Mouse (Mus musculus): Measurements from ENCODE around the gene Synpo2l. TPM values are rescaled to one million over a fixed set of nuclear protein-coding genes. Genes with fewer than 3 reads are reported as not detected.

Gene Synpo2l
- polyA plus RNA-seq, 1 experiment from 2014 or later = 0.07 TPM

DNA sequence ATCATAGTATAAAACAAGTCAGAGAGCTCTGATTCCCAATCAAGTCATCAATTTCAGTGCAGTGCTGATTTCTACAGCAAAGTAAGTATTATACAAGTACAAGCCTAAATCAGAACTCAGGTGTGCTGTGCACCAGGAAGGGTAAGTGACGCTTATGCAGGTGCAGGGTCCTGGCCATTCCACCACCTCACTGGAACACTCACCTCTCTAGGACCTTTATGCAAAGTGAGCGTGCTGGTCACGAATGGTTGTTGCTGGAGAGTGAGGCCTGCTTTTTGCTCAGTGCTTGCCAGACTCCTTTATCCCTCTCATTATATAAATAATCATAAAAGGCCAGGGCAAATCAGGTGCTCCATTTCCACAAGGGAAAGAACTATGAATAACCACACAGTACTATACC, 32.2 kb upstream of the Synpo2l start:
- 89% methylated on average over 3 of the region's 3 CpGs for WGBS
- Histone ChIP-seq H3K9me3 (ENCODE audit: control insufficient read depth, low read length) (no peaks in the 10 kb centered on the region), H3K4me2 (replicated peaks) (no peak overlapping the region), H3K36me3 (replicated peaks; ENCODE audit: control insufficient read depth, insufficient read depth) (peaks cover 21% of the 10 kb centered on the region), H3K4me3 (replicated peaks; ENCODE audit: low read length) (no peak overlapping the region), H3K9ac (no peak overlapping the region), H3K27me3 (ENCODE audit: control insufficient read depth, insufficient read depth, low read length) (no peaks in the 10 kb centered on the region), H3K4me1 (replicated peaks; ENCODE audit: control insufficient read depth, insufficient read depth, low read length) (peaks cover 59% of the 10 kb centered on the region), H3K27ac (no peak overlapping the region)
- DNase-seq (ENCODE audit: low spot score) = no peak
- ATAC-seq (ENCODE audit: low FRiP score) = no peak

DNA sequence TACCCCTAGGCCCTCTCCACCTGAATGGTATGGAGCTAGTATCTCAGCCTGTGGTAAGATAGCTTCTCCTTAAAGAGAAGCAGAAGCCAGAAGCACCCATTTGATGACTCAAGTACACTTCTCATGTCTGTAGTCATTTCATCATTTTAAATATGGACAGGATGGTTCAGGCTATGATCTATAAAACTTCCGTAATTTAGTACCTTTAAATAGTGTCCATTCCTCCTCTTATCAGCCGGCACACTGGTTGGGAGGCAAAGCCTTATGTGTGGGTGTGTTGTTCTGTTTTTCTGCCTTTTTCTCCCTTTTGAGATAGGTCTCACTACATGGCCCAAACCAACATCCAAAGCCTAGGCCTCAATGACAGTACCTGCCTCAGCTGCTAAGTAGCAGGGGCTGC, 30.4 kb upstream of the Synpo2l start:
- H3K9ac ChIP-seq = peak overlapping the region; percentile 94; the same call in 1 of the 2 replicates
- 90% methylated on average over 2 of the region's 2 CpGs for WGBS
- H3K4me1 ChIP-seq (replicated peaks; ENCODE audit: control insufficient read depth, insufficient read depth, low read length) = peaks cover 62% of the 10 kb centered on the region

DNA sequence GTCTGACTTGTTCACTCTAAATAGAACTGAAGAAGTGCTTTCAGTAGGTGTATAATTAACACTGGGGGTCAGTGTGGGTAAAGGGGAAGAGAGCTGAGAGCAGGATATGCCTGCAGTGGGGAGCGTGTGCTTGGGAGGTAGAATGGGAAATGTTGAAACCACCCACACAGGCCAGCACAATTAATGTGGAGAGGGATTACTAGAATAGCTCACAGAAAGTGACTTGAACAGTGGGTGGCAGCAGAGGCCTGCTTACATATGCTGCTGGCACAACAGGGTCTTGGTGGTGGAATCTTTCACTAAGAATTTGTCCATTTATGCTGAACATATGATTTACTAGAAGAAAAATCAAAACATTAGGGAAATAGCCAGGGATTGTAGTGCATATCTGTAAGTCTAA, 28.8 kb upstream of the Synpo2l start:
- Histone ChIP-seq H3K4me2 (replicated peaks) (peak overlapping the region; percentile 79), H3K4me1 (replicated peaks; ENCODE audit: control insufficient read depth, insufficient read depth, low read length) (peaks cover 59% of the 10 kb centered on the region), H3K27me3 (ENCODE audit: control insufficient read depth, insufficient read depth, low read length) (no peaks in the 10 kb centered on the region), H3K9me3 (ENCODE audit: control insufficient read depth, low read length) (no peaks in the 10 kb centered on the region), H3K9ac (peak overlapping the region; percentile 94), H3K4me3 (replicated peaks; ENCODE audit: low read length) (peak overlapping the region; percentile 86), H3K27ac (peak overlapping the region; percentile 16; the same call in 1 of the 2 replicates), H3K36me3 (replicated peaks; ENCODE audit: control insufficient read depth, insufficient read depth) (peaks cover 29% of the 10 kb centered on the region)
- WGBS = 7% methylated on average over 1 of the region's 1 CpGs
- ATAC-seq (ENCODE audit: low FRiP score) (no peak), DNase-seq (ENCODE audit: low spot score) (peak; percentile 71)

More for the DNA sequence above, 30.4 kb upstream of the Synpo2l start:
- ATAC-seq (ENCODE audit: low FRiP score) = no peak
- Histone ChIP-seq H3K36me3 (replicated peaks; ENCODE audit: control insufficient read depth, insufficient read depth) (peaks cover 13% of the 10 kb centered on the region), H3K27ac (no peak overlapping the region), H3K27me3 (ENCODE audit: control insufficient read depth, insufficient read depth, low read length) (no peaks in the 10 kb centered on the region), H3K9me3 (ENCODE audit: control insufficient read depth, low read length) (no peaks in the 10 kb centered on the region), H3K4me3 (replicated peaks; ENCODE audit: low read length) (no peak overlapping the region), H3K4me2 (replicated peaks) (peak overlapping the region; percentile 79)
- no peak for DNase-seq (ENCODE audit: low spot score)

- Histone ChIP-seq H3K27ac (peak overlapping the region; percentile 99), H3K9me3 (ENCODE audit: control insufficient read depth, low read length) (no peaks in the 10 kb centered on the region), H3K27me3 (ENCODE audit: control insufficient read depth, insufficient read depth, low read length) (no peaks in the 10 kb centered on the region), H3K4me1 (replicated peaks; ENCODE audit: control insufficient read depth, insufficient read depth, low read length) (peaks cover 48% of the 10 kb centered on the region), H3K4me3 (replicated peaks; ENCODE audit: low read length) (peak overlapping the region; percentile 86), H3K36me3 (replicated peaks; ENCODE audit: control insufficient read depth, insufficient read depth) (peaks cover 39% of the 10 kb centered on the region), H3K9ac (peak overlapping the region; percentile 94), H3K4me2 (replicated peaks) (peak overlapping the region; percentile 79)
- 12% methylated on average over 27 of the region's 27 CpGs for WGBS
- peak; percentile 34 for DNase-seq (ENCODE audit: low spot score)
- no peak; the same call in 1 of the 2 replicates for ATAC-seq (ENCODE audit: low FRiP score)
These were observed 27.8 kb upstream of the Synpo2l start for GRCm38 (mm10) chr14:20695761-20696520.

DNA sequence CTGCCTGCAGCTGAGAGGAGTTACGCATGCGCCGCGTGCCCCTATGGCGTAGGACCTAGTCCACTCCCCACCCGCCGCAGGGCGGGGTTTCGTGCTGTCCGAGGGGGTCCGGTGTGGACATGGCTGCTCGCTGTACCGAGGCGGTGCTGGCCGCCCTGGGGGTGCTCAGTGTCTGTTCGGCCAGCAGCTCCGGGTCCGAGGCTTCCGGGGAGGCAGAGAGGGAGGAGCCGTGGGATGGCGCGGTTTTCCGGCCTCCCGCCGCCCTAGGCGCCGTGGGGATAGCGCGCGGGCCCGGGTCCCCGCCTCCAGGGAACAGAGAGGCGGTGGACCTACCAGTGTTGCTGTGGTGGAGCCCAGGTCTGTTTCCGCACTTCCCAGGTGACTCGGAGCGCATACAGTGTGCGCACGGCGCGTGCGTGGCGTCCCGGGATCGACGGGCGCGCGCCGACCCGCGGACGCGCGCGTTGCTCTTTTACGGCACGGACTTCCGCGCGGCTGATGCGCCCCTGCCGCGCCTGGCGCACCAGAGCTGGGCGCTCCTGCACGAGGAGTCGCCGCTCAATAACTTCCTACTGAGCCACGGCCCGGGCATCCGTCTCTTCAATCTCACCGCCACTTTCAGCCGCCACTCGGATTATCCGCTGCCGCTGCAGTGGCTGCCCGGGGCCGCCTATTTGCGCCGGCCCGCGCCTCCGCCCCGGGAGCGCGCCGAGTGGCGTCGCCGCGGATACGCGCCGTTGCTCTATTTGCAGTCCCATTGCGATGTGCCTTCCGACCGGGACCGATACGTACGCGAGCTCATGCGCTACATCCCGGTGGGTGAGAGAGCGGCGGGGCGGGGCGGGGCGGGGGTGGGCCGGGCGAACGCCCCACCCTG, 27.0 kb upstream of the Synpo2l start, which contains the start of gene Fut11:
Fut11 (plus strand) TSS at position 85 of the 877 bp plus-strand sequence.
- WGBS = under 1% methylated on average over 108 of the region's 111 CpGs
- no peaks in the 10 kb centered on the region for H3K27me3 ChIP-seq (ENCODE audit: control insufficient read depth, insufficient read depth, low read length)
- DNase-seq (ENCODE audit: low spot score) = peak; percentile 87
- peak within 1 kb of the TSS; percentile 86 for H3K4me3 ChIP-seq (replicated peaks; ENCODE audit: low read length)
- H3K36me3 ChIP-seq (replicated peaks; ENCODE audit: control insufficient read depth, insufficient read depth) = peaks cover 42% of the 10 kb centered on the region
- peaks cover 43% of the 10 kb centered on the region for H3K4me1 ChIP-seq (replicated peaks; ENCODE audit: control insufficient read depth, insufficient read depth, low read length)
- peak within 1 kb of the TSS; percentile 99 for H3K27ac ChIP-seq
- peak within 1 kb of the TSS; percentile 79 for H3K4me2 ChIP-seq (replicated peaks)
- H3K9me3 ChIP-seq (ENCODE audit: control insufficient read depth, low read length) = no peaks in the 10 kb centered on the region
- peak within 1 kb of the TSS; percentile 94 for H3K9ac ChIP-seq
- ATAC-seq (ENCODE audit: low FRiP score) = peak; percentile 92

- H3K4me1 ChIP-seq (replicated peaks; ENCODE audit: control insufficient read depth, insufficient read depth, low read length) = peaks cover 35% of the 10 kb centered on the region
- peak overlapping the region; percentile 86 for H3K4me3 ChIP-seq (replicated peaks; ENCODE audit: low read length)
- peak overlapping the region; percentile 94 for H3K9ac ChIP-seq
- DNase-seq (ENCODE audit: low spot score) (no peak), ATAC-seq (ENCODE audit: low FRiP score) (peak; percentile 22)
- 51% methylated on average over 13 of the region's 13 CpGs for WGBS
- no peaks in the 10 kb centered on the region for H3K27me3 ChIP-seq (ENCODE audit: control insufficient read depth, insufficient read depth, low read length)
- H3K27ac ChIP-seq = peak overlapping the region; percentile 99
- H3K9me3 ChIP-seq (ENCODE audit: control insufficient read depth, low read length) = no peaks in the 10 kb centered on the region
- H3K4me2 ChIP-seq (replicated peaks) = peak overlapping the region; percentile 79
- peaks cover 49% of the 10 kb centered on the region for H3K36me3 ChIP-seq (replicated peaks; ENCODE audit: control insufficient read depth, insufficient read depth)
These were observed 26.2 kb upstream of the Synpo2l start for GRCm38 (mm10) chr14:20694185-20694883.

DNA sequence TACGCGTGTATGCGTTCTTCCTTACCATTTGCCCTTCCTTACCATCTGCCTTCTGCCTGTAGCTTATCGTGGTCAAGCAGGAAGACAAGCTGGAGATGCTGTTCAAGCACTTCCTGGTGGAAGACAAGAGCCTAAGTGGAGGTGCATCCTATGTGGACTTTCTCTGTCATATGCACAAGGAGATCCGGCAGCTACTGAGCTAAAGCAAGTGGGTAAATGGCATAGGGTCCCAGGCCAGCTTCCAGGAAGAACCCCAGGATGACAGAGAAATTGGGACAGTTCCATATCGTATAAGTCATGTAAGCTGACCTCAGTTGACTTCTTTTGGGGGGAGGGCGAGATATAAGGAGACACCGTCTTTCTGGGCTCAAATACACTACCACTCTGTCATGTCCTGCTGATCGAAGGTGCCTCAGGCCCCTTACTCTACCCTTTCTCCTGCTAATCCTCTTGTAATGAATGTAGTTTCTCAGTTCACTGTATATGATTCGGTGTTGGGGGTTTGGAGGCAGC, 25.5 kb upstream of the Synpo2l start:
- DNase-seq (ENCODE audit: low spot score) (no peak), ATAC-seq (ENCODE audit: low FRiP score) (no peak)
- Histone ChIP-seq H3K9ac (no peak overlapping the region), H3K9me3 (ENCODE audit: control insufficient read depth, low read length) (no peaks in the 10 kb centered on the region), H3K4me3 (replicated peaks; ENCODE audit: low read length) (no peak overlapping the region), H3K27ac (no peak overlapping the region), H3K36me3 (replicated peaks; ENCODE audit: control insufficient read depth, insufficient read depth) (peaks cover 55% of the 10 kb centered on the region), H3K4me1 (replicated peaks; ENCODE audit: control insufficient read depth, insufficient read depth, low read length) (peaks cover 29% of the 10 kb centered on the region), H3K27me3 (ENCODE audit: control insufficient read depth, insufficient read depth, low read length) (no peaks in the 10 kb centered on the region), H3K4me2 (replicated peaks) (no peak overlapping the region)
- WGBS = 92% methylated on average over 10 of the region's 10 CpGs

DNA sequence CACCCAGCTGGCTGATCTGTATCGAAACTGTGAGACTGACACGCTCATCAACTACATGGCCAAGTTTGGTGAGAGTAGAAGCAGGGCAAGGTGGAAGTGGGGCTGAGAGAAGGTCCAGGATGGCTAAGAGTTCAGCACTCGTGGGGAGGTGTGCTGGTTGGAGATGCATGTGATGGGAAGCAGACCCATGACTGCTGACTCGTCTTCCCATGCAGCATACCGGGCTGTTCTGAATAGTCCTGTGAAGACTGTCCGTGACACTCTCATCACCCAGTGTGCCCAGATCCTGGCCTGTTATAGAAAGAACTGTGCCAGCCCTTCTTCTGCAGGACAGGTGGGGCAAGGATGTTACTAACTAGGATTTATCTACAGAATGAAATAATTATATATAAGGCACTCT, 23.6 kb upstream of the Synpo2l start:
- no peak for DNase-seq (ENCODE audit: low spot score)
- H3K4me2 ChIP-seq (replicated peaks) = no peak overlapping the region
- no peak for ATAC-seq (ENCODE audit: low FRiP score)
- WGBS = 96% methylated on average over 6 of the region's 6 CpGs
- H3K27ac ChIP-seq = no peak overlapping the region
- H3K4me3 ChIP-seq (replicated peaks; ENCODE audit: low read length) = no peak overlapping the region
- H3K36me3 ChIP-seq (replicated peaks; ENCODE audit: control insufficient read depth, insufficient read depth) = peaks cover 74% of the 10 kb centered on the region
- peaks cover 14% of the 10 kb centered on the region for H3K4me1 ChIP-seq (replicated peaks; ENCODE audit: control insufficient read depth, insufficient read depth, low read length)
- H3K27me3 ChIP-seq (ENCODE audit: control insufficient read depth, insufficient read depth, low read length) = no peaks in the 10 kb centered on the region
- H3K9ac ChIP-seq = no peak overlapping the region
- H3K9me3 ChIP-seq (ENCODE audit: control insufficient read depth, low read length) = no peaks in the 10 kb centered on the region
